Mouse (Mus musculus) kidney, adult 18-20 months (tissue): ENCODE measurements at regions not wholly inside any gene's neighbourhood (a gene's known extent, or its start where the extent isn't known, plus 50 kb on each side); places are given as distances from the start of the nearest gene placed in this dataset.

Experiments used
- DNase-seq: peaks from one replicate; pipeline ENCODE4 v3.0.0; 2021

- no peak for DNase-seq
These were observed 65.7 kb upstream of the Klf12 start for GRCm38 (mm10) chr14:100350021-100350790.

- DNase-seq = no peak
These were observed 64.1 kb upstream of the Klf12 start for GRCm38 (mm10) chr14:100348336-100349164.

GRCm38 (mm10) chr14:100336926-100337325 is 52.4 kb upstream of the Klf12 start:
- DNase-seq = no peak
